Mouse (Mus musculus) ES-E14 (cell line): ENCODE results near the gene Krcc1.

Experiments
- CHD2 ChIP-seq: IDR thresholded peaks from 2 replicates; pipeline ENCODE4 v1.6.1; 2014; ENCODE audit warnings: mild to moderate bottlenecking, low read depth, low read length, inconsistent platforms
- HCFC1 ChIP-seq: IDR thresholded peaks from 2 replicates; pipeline ENCODE4 v1.6.1; 2012; ENCODE audit warnings: low read length, inconsistent platforms, borderline replicate concordance; ENCODE audit not compliant: insufficient read depth
- MAFK ChIP-seq: IDR thresholded peaks from 2 replicates; pipeline ENCODE4 v1.6.1; 2014; ENCODE audit warnings: mild to moderate bottlenecking, low read depth, low read length, inconsistent platforms; ENCODE audit not compliant: insufficient read depth
- ZC3H11A ChIP-seq: IDR thresholded peaks from 2 replicates; pipeline ENCODE4 v1.6.1; 2012; ENCODE audit warnings: low read depth, mild to moderate bottlenecking, inconsistent platforms, low read length, borderline replicate concordance

GRCm38 (mm10) chr6:71243258-71243657 is 28.2 kb upstream of the Krcc1 start:
- TF ChIP-seq CHD2 (no peak), MAFK (no peak), HCFC1 (no peak), ZC3H11A (0 out of 2 replicates have a peak, but pooled peaks have one; percentile 53)
